Mouse (Mus musculus) intestine, postnatal 0 days (tissue): Measurements from ENCODE around the gene Gm11983. TPM values are rescaled to one million over a fixed set of nuclear protein-coding genes. Genes with fewer than 3 reads are reported as not detected.

Experiments used
- ATAC-seq: fragments of 200-750 bp; cut with Nextera tagmentation; 2 replicates; pipeline ENCODE4 v1.8.0; 2017; ENCODE audit warnings: mild to moderate bottlenecking, moderate TSS enrichment, moderate library complexity
- H3K27ac ChIP-seq: fragments of 300-500 bp; sonication (generic); 2 replicates; pipeline ENCODE4 v1.5.1; 2014; ENCODE audit warnings: mild to moderate bottlenecking, low read depth, low read length, moderate library complexity
- H3K27me3 ChIP-seq: fragments of 300-500 bp; sonication (generic); replicated peaks from 2 replicates; pipeline ENCODE4 v1.6.1; 2014; ENCODE audit warnings: low read length, mixed read lengths; ENCODE audit not compliant: control insufficient read depth, insufficient read depth
- H3K36me3 ChIP-seq: fragments of 300-500 bp; sonication (generic); 2 replicates; pipeline ENCODE4 v1.6.1; 2014; ENCODE audit warnings: mild to moderate bottlenecking, moderate library complexity; ENCODE audit not compliant: control insufficient read depth, insufficient read depth
- H3K4me1 ChIP-seq: fragments of 300-500 bp; sonication (generic); replicated peaks from 2 replicates; pipeline ENCODE4 v1.6.1; 2014; ENCODE audit warnings: antibody characterized with exemption, low read length, mixed read lengths; ENCODE audit not compliant: control insufficient read depth, insufficient read depth
- H3K4me2 ChIP-seq: fragments of 300-500 bp; sonication (generic); replicated peaks from 2 replicates; pipeline ENCODE4 v1.6.1; 2014; ENCODE audit warnings: low read depth, mild to moderate bottlenecking, moderate library complexity
- H3K4me3 ChIP-seq: fragments of 300-500 bp; sonication (generic); 2 replicates; pipeline ENCODE4 v1.5.1; 2014; ENCODE audit warnings: low read depth, low read length
- H3K9ac ChIP-seq: fragments of 300-500 bp; sonication (generic); 2 replicates; pipeline ENCODE4 v1.6.1; 2014; ENCODE audit warnings: mild to moderate bottlenecking, low read depth, low read length
- H3K9me3 ChIP-seq: fragments of 300-500 bp; sonication (generic); 2 replicates; pipeline ENCODE4 v1.6.1; 2016; ENCODE audit warnings: mixed run types; ENCODE audit not compliant: control insufficient read depth
- CTCF ChIP-seq: sonication (generic); IDR thresholded peaks from 2 replicates; pipeline ENCODE4 v1.5.1; 2016; ENCODE audit warnings: low read depth, mild to moderate bottlenecking, control low read depth, antibody characterized with exemption, moderate library complexity
- WGBS: fragments of 180-500 bp; shearing (Covaris S2); extraction: QIAGEN DNeasy Blood & Tissue Kit; methylation state at CpG from one replicate; pipeline ENCODE4 v1.1.7; 2014; 5-methylcytosine and 5-hydroxymethylcytosine counted together
- polyA plus RNA-seq: library from polyadenylated mRNA; unstranded; fragments of >200 nt; fragmentation: Nextera tagmentation; extraction: Ambion mirVana; gene quantifications from 2 replicates; pipeline ENCODE4 v1.2.1, GENCODE M21; 2015

Gene Gm11983
- polyA plus RNA-seq, 1 experiment from 2014 or later = not detected

GRCm38 (mm10) chr11:6840775-6841174 is 3.3 kb upstream of the Gm11983 start:
- no peak overlapping the region for H3K4me3 ChIP-seq
- H3K27me3 ChIP-seq = no peaks in the 10 kb centered on the region
- no peaks in the 10 kb centered on the region for H3K36me3 ChIP-seq
- H3K9me3 ChIP-seq = no peaks in the 10 kb centered on the region
- WGBS = 79% methylated on average over 3 of the region's 3 CpGs
- TF ChIP-seq CTCF = no peak
- H3K4me1 ChIP-seq = no peaks in the 10 kb centered on the region
- no peak for ATAC-seq
- H3K4me2 ChIP-seq = no peak overlapping the region
- H3K9ac ChIP-seq = no peak overlapping the region
- H3K27ac ChIP-seq = no peak overlapping the region

DNA sequence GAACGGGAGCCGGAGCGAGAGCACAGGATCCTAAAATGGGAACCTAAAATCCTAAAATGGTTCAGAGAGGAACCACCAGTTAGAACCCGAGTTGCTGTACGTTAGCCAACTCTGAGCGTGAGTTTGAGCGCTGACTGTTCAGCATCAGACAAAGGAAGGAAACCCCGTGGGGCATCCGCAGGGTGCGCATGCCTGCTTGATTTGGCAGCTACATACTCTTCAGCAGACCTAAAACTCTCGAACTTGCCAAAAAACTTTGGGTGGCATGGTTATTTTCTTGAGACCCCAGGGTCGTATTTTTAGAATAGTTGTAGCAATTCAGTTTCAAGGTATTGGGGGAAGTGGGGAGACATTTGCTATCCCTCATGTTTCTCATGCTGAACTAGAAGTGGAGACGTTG is 2.8 kb downstream of the Gm11983 start:
- H3K4me1 ChIP-seq = no peaks in the 10 kb centered on the region
- no peak overlapping the region for H3K4me3 ChIP-seq
- H3K27me3 ChIP-seq = no peaks in the 10 kb centered on the region
- H3K27ac ChIP-seq = no peak overlapping the region
- no peak overlapping the region for H3K4me2 ChIP-seq
- WGBS = 78% methylated on average over 13 of the region's 13 CpGs
- no peaks in the 10 kb centered on the region for H3K36me3 ChIP-seq
- no peaks in the 10 kb centered on the region for H3K9me3 ChIP-seq
- TF ChIP-seq CTCF = no peak
- no peak overlapping the region for H3K9ac ChIP-seq
- ATAC-seq = no peak

- no peaks in the 10 kb centered on the region for H3K9me3 ChIP-seq
These were observed 3.7 kb downstream of the Gm11983 start for GRCm38 (mm10) chr11:6833731-6834130.

DNA sequence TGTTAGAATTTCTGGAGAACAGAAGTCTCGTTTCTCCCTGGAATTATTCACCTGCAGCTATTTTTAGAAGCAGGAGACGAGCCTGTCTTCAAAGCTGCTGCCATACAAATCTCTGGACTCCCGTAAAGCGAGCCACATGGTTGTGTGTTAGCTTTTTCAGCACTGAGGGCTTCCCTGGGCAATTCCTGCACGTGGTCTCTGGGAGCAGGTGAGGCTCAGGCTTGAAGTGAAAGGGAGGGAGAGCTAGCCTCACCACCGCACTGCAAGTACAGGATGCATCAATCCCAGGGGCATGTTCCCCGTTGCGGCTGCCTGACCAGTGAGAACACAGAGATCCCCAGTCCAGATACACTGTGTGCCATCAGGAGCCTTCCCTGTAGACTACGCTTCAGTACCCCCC is 5.5 kb downstream of the Gm11983 start:
- Histone ChIP-seq H3K27ac (no peak overlapping the region), H3K9ac (no peak overlapping the region), H3K4me3 (no peak overlapping the region), H3K36me3 (no peaks in the 10 kb centered on the region), H3K4me2 (no peak overlapping the region), H3K9me3 (no peaks in the 10 kb centered on the region), H3K4me1 (no peaks in the 10 kb centered on the region), H3K27me3 (no peaks in the 10 kb centered on the region)
- TF ChIP-seq CTCF = no peak
- WGBS = 49% methylated on average over 9 of the region's 9 CpGs
- no peak for ATAC-seq

More at GRCm38 (mm10) chr11:6833731-6834130, 3.7 kb downstream of the Gm11983 start:
- no peaks in the 10 kb centered on the region for H3K36me3 ChIP-seq
- H3K27ac ChIP-seq = no peak overlapping the region
- no peak for ATAC-seq
- 87% methylated on average over 9 of the region's 9 CpGs for WGBS
- no peaks in the 10 kb centered on the region for H3K27me3 ChIP-seq
- no peak overlapping the region for H3K4me3 ChIP-seq
- no peak for TF ChIP-seq CTCF
- no peak overlapping the region for H3K4me2 ChIP-seq
- H3K9ac ChIP-seq = no peak overlapping the region
- no peaks in the 10 kb centered on the region for H3K4me1 ChIP-seq

GRCm38 (mm10) chr11:6828196-6828595 is 9.3 kb downstream of the Gm11983 start:
- Histone ChIP-seq H3K27me3 (no peaks in the 10 kb centered on the region), H3K9ac (no peak overlapping the region), H3K4me1 (no peaks in the 10 kb centered on the region), H3K4me2 (no peak overlapping the region), H3K27ac (no peak overlapping the region), H3K36me3 (no peaks in the 10 kb centered on the region), H3K9me3 (no peaks in the 10 kb centered on the region), H3K4me3 (no peak overlapping the region)
- TF ChIP-seq CTCF = no peak
- 29% methylated on average over 5 of the region's 5 CpGs for WGBS
- ATAC-seq = no peak

- TF ChIP-seq CTCF = no peak
- no peak overlapping the region for H3K9ac ChIP-seq
- no peak overlapping the region for H3K4me2 ChIP-seq
- no peak for ATAC-seq
- H3K36me3 ChIP-seq = no peaks in the 10 kb centered on the region
- H3K9me3 ChIP-seq = no peaks in the 10 kb centered on the region
- H3K4me3 ChIP-seq = no peak overlapping the region
- WGBS = 82% methylated on average over 3 of the region's 3 CpGs
- no peak overlapping the region for H3K27ac ChIP-seq
- no peaks in the 10 kb centered on the region for H3K4me1 ChIP-seq
- no peaks in the 10 kb centered on the region for H3K27me3 ChIP-seq
These were observed 11.3 kb downstream of the Gm11983 start for GRCm38 (mm10) chr11:6826157-6826556.

DNA sequence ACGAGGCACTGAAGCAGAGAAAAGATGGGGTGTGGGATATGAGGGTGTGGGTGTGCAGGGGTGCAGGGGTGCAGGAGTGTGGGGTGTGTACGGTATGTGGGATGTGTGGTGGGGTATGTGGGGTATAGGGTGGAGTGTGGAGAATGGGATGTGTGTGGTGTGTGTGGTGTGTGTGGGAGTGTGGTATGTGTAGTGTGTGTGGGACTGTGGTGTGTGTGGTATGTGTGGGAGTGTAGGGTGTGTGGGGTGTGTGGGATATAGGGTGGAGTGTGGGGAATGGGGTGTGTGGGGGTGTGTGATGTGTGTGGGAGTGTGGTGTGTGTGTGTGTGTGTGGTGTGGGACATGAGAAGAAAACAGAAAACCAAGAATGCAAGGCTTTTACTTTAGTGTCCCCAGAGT is 14.3 kb downstream of the Gm11983 start:
- H3K4me2 ChIP-seq = no peak overlapping the region

More for the DNA sequence above, 14.3 kb downstream of the Gm11983 start:
- Histone ChIP-seq H3K9ac (no peak overlapping the region), H3K27ac (no peak overlapping the region), H3K4me1 (no peaks in the 10 kb centered on the region), H3K9me3 (no peaks in the 10 kb centered on the region), H3K27me3 (no peaks in the 10 kb centered on the region), H3K36me3 (no peaks in the 10 kb centered on the region), H3K4me3 (no peak overlapping the region)
- WGBS = 91% methylated on average over 2 of the region's 2 CpGs
- TF ChIP-seq CTCF = no peak
- no peak for ATAC-seq
